Mouse (Mus musculus): Measurements from ENCODE around the gene Tbc1d22a. TPM values are rescaled to one million over a fixed set of nuclear protein-coding genes. Genes with fewer than 3 reads are reported as not detected.

Tbc1d22a gene
- total and polyA plus RNA-seq, 3 experiments = 15.1 to 21.1 TPM; not detected in 1

DNA sequence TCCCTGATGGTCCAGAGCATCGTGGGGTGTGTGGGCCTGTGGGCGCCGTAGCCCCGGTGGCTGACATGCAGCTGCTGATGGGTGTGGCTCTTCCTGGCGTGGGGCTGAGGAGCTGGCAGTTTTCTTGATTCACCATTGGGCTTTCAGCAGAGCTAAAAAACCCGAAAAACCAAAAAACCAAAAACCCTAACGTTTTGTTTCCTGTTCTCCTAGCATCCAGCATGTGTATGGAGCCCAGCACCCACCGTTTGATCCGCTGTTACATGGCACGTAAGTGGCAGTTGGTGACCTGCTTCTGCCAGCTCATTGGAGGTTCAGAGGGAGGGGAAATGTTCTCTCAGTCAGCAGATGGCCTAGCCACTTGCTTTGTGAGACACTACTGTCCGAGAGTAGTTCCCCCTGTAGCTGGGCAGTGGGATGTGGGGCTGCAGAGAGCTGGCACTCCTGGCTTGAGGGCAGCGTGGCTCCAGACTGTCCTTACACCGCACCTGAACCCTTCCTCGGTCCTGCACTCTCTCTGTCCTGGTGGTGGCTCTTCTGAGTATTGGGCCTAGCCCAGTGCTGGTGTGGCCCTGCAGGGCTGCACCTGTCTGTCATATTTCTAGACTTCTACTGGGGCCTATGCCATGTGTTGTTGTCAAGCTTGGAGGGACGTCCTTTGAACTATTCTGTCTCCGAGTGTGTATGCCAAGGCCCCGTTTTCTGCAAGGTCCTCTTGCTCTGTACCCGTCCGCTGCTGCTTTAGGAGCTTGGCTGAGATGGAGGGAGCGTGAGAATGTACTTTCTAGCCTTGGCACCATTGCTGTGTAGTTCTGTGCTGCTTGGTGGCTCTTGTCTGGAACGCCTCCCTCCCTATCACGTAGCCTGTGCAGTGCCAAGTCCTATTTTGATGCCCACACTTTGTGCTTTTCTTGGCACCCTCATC lies 20.5 kb downstream of the Tbc1d22a start:
- H3K79me2 ChIP-seq (ENCODE audit: control insufficient read depth, insufficient read depth, low read length, poor library complexity) = no peaks in the 10 kb centered on the region
- no peaks in the 10 kb centered on the region for H3K9me3 ChIP-seq (replicated peaks; ENCODE audit: insufficient read depth, low read length)
- no peaks in the 10 kb centered on the region for H3K27me3 ChIP-seq (ENCODE audit: control insufficient read depth in 1 of 2, insufficient read depth in 2 of 2, low read length in 2 of 2)
- peaks cover 0 to 11% of the 10 kb centered on the region in 2 experiments; a peak in 3 of 4 replicates for H3K4me1 ChIP-seq (ENCODE audit: control insufficient read depth in 1 of 2, insufficient read depth in 2 of 2, low read length in 2 of 2)
- H3K27ac ChIP-seq (ENCODE audit: control insufficient read depth, low read depth, low read length) = 0 out of 2 replicates have a peak overlapping the region, but pooled peaks have one; percentile 10
- peaks cover 0 to 8% of the 10 kb centered on the region in 2 experiments; a peak in 2 of 4 replicates for H3K36me3 ChIP-seq (ENCODE audit: control insufficient read depth in 1 of 2, insufficient read depth in 2 of 2, low read length in 2 of 2)
- TF ChIP-seq SIN3A (IDR thresholded peaks at IDR 0.05; ENCODE audit: low read length) (0 out of 2 replicates have a peak, but pooled peaks have one; percentile 21), EP300 (IDR thresholded peaks at IDR 0.05; ENCODE audit: low read depth in 1 of 2, low read length in 2 of 2) (peak in 1 of 2 experiments; percentile 22; a peak in 1 of 4 replicates), RAD21 (IDR thresholded peaks at IDR 0.05; ENCODE audit: low read depth, low read length) (no peak)
- no peak overlapping the region for H3K9ac ChIP-seq (ENCODE audit: control insufficient read depth, low read depth, low read length, poor library complexity, severe bottlenecking)
- DNase-seq (ENCODE audit: low read depth, low spot score) = peak; percentile 34
- no peak overlapping the region for H3K4me3 ChIP-seq (ENCODE audit: control insufficient read depth in 1 of 2, insufficient read depth in 1 of 2, low read depth in 2 of 2, low read length in 2 of 2)

DNA sequence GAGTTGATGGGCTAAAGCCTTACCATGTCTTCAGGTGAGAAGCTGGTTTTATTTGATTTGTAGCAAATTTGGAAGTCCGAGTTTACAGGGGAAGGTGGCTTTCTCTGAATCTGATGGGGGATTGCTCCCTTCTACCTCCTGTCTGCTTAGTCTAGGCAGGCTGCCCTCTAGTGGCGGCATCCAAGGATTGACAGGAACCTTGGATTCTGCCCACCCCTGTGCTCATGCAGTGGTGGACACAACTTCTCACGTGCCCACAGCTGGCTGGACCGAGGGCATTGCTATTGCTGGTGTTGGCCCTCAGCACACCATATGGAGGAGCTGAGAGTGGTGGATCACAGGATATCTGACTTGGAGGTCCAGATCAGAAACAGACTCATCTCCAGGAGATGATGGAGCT lies 22.0 kb downstream of the Tbc1d22a start:
- no peak overlapping the region for H3K9ac ChIP-seq (ENCODE audit: control insufficient read depth, low read depth, low read length, poor library complexity, severe bottlenecking)
- no peaks in the 10 kb centered on the region for H3K9me3 ChIP-seq (replicated peaks; ENCODE audit: insufficient read depth, low read length)
- H3K36me3 ChIP-seq (ENCODE audit: control insufficient read depth in 1 of 2, insufficient read depth in 2 of 2, low read length in 2 of 2) = peaks cover 0 to 8% of the 10 kb centered on the region in 2 experiments; a peak in 3 of 4 replicates
- DNase-seq (ENCODE audit: low read depth, low spot score) = peak; percentile 76
- no peaks in the 10 kb centered on the region for H3K27me3 ChIP-seq (ENCODE audit: control insufficient read depth in 1 of 2, insufficient read depth in 2 of 2, low read length in 2 of 2)
- H3K79me2 ChIP-seq (ENCODE audit: control insufficient read depth, insufficient read depth, low read length, poor library complexity) = no peaks in the 10 kb centered on the region
- TF ChIP-seq TCF12 (IDR thresholded peaks at IDR 0.05; ENCODE audit: low read depth, low read length) (no peak), CHD2 (IDR thresholded peaks at IDR 0.05; ENCODE audit: low read length) (no peak), MAZ (IDR thresholded peaks at IDR 0.05; ENCODE audit: low read depth, low read length) (no peak), CTCF (IDR thresholded peaks at IDR 0.05 in 2 of 3, conservative IDR thresholded peaks at IDR 0.05 in 1 of 3; ENCODE audit: control insufficient read depth in 1 of 3, insufficient read depth in 1 of 3, low read depth in 2 of 3, low read length in 3 of 3, poor library complexity in 1 of 3, severe bottlenecking in 1 of 3) (peak; percentile 68 to 84 (median 78)), RCOR1 (IDR thresholded peaks at IDR 0.05; ENCODE audit: low read depth, low read length) (no peak), RAD21 (IDR thresholded peaks at IDR 0.05; ENCODE audit: low read depth, low read length) (peak; percentile 14), ZMIZ1 (IDR thresholded peaks at IDR 0.05; ENCODE audit: low read depth, low read length) (no peak), SMC3 (IDR thresholded peaks at IDR 0.05; ENCODE audit: low read depth, low read length) (peak; percentile 42), SIN3A (IDR thresholded peaks at IDR 0.05; ENCODE audit: low read length) (no peak), ZNF384 (IDR thresholded peaks at IDR 0.05; ENCODE audit: low read depth, low read length) (no peak), BHLHE40 (IDR thresholded peaks at IDR 0.05; ENCODE audit: borderline replicate concordance, low read depth, low read length) (peak; percentile 18; the same call in 1 of the 2 replicates)
- H3K4me1 ChIP-seq (ENCODE audit: control insufficient read depth in 1 of 2, insufficient read depth in 2 of 2, low read length in 2 of 2) = peaks cover 0 to 11% of the 10 kb centered on the region in 2 experiments; a peak in 3 of 4 replicates
- H3K27ac ChIP-seq (ENCODE audit: control insufficient read depth, low read depth, low read length) = no peak overlapping the region
- H3K4me3 ChIP-seq (ENCODE audit: control insufficient read depth in 1 of 2, insufficient read depth in 1 of 2, low read depth in 2 of 2, low read length in 2 of 2) = no peak overlapping the region

Measured in MEL (cell line).